In genomic region chr16:89174435-89174834, GRCm38 (mm10) we compare ENCODE assay signal across 24 mouse cellular contexts. TPM values are rescaled to one million over a fixed set of nuclear protein-coding genes. Genes with fewer than 3 reads are reported as not detected.
DNase-seq lines count a peak whose midpoint lies in the region; ATAC-seq and TF ChIP-seq lines count a peak whose summit lies in the region.
"Had no signal": no experiment of that assay in that cellular context is flagged by ENCODE, and none has a peak within 500 bp of the region (broad histone marks: within the 10 kb centered on the region; RNA-seq: fewer than 3 reads in every experiment).

1110057P08Rik (plus strand) TSS chr16:89174735.

- 79% methylated on average over 2 of the region's 2 CpGs for WGBS in midbrain, embryonic 11.5 days
- 80% methylated on average over 2 of the region's 2 CpGs for WGBS in midbrain, postnatal 0 days

- H3K27me3 ChIP-seq in midbrain, embryonic 11.5 days (ENCODE audit: control insufficient read depth, insufficient read depth, low read length): no peaks in the 10 kb centered on the region
- H3K27me3 ChIP-seq in midbrain, postnatal 0 days (ENCODE audit: insufficient read depth, low read length): no peaks in the 10 kb centered on the region
- H3K27me3 ChIP-seq: CH12.LX, Patski had no signal

- H3K4me3 ChIP-seq in midbrain, embryonic 11.5 days (ENCODE audit: low read depth, low read length): no peak within 1 kb of the TSS
- H3K4me3 ChIP-seq in midbrain, postnatal 0 days (ENCODE audit: low read depth, low read length): no peak within 1 kb of the TSS

- DNase-seq in midbrain, embryonic 11.5 days (ENCODE audit: low spot score, missing footprints): peak; percentile 6
- no peak for DNase-seq in midbrain, postnatal 0 days (ENCODE audit: low spot score)
- DNase-seq: adrenal gland, adult 2 months; adrenal gland, adult 8-10 months; adrenal gland, postnatal 10 days; adrenal gland, postnatal 14 days; adrenal gland, postnatal 25 days; adrenal gland, postnatal 36 days; B cell, adult 2 months; cerebellum, adult 11 months; cerebellum, adult 11-12 months; cerebellum, adult 18-20 months; cerebellum, adult 2 months had no signal

- H3K27ac ChIP-seq in midbrain, embryonic 11.5 days (ENCODE audit: low read depth, low read length): no peak within 1 kb of the TSS
- H3K27ac ChIP-seq in midbrain, postnatal 0 days (ENCODE audit: low read depth, low read length): no peak within 1 kb of the TSS

- no peaks in the 10 kb centered on the region for H3K9me3 ChIP-seq in midbrain, embryonic 11.5 days (ENCODE audit: control insufficient read depth, low read length)
- no peaks in the 10 kb centered on the region for H3K9me3 ChIP-seq in midbrain, postnatal 0 days (ENCODE audit: low read length)

- H3K4me2 ChIP-seq in midbrain, embryonic 11.5 days: no peak within 1 kb of the TSS
- H3K4me2 ChIP-seq in midbrain, postnatal 0 days (ENCODE audit: low read depth, low read length, poor library complexity, severe bottlenecking): no peak within 1 kb of the TSS

- H3K9ac ChIP-seq in midbrain, embryonic 11.5 days (ENCODE audit: low read length): no peak within 1 kb of the TSS
- H3K9ac ChIP-seq in midbrain, postnatal 0 days (replicated peaks; ENCODE audit: low read length, poor library complexity, severe bottlenecking): no peak within 1 kb of the TSS

- ATAC-seq in midbrain, embryonic 11.5 days (ENCODE audit: low FRiP score): no peak
- ATAC-seq in midbrain, postnatal 0 days (ENCODE audit: low FRiP score): no peak
- ATAC-seq: activated CD4-positive, CD25-positive, alpha-beta regulatory T cell, adult 4 months; CD4-positive, CD25-positive, alpha-beta regulatory T cell, adult 4 months; Patski had no signal

- no peaks in the 10 kb centered on the region for H3K4me1 ChIP-seq in midbrain, embryonic 11.5 days (ENCODE audit: control insufficient read depth, insufficient read depth, low read length)
- H3K4me1 ChIP-seq in midbrain, postnatal 0 days (ENCODE audit: insufficient read depth, low read length): no peaks in the 10 kb centered on the region

- no peak for TF ChIP-seq CTCF in midbrain, postnatal 0 days (IDR thresholded peaks at IDR 0.05)

- no peaks in the 10 kb centered on the region for H3K36me3 ChIP-seq in midbrain, embryonic 11.5 days (ENCODE audit: control insufficient read depth, insufficient read depth, low read length)
- no peaks in the 10 kb centered on the region for H3K36me3 ChIP-seq in midbrain, postnatal 0 days (ENCODE audit: insufficient read depth, low read length)
- H3K36me3 ChIP-seq: G1E had no signal

RNA-seq across cellular contexts. Expression of gene 1110057P08Rik, which starts in this region (rescaled TPM):
- not detected in 2 replicates for polyA plus RNA-seq in midbrain, embryonic 11.5 days (2014; fragmentation: Nextera tagmentation; extraction: Ambion mirVana)
- not detected in 2 replicates for total RNA-seq in midbrain, postnatal 0 days (2014; rRNA removed)
- polyA plus RNA-seq in midbrain, postnatal 0 days (2015; fragmentation: Nextera tagmentation; extraction: Ambion mirVana): not detected in 2 replicates
- total RNA-seq: adrenal gland, adult 18-20 months; adrenal gland, adult 2 months; adrenal gland, adult 8-10 months; adrenal gland, postnatal 10 days; adrenal gland, postnatal 14 days; adrenal gland, postnatal 25 days; adrenal gland, postnatal 36 days; adrenal gland, postnatal 4 days; CH12.LX; ES-E14; G1E; MEL had no signal
- polyA plus RNA-seq: activated CD4-positive, CD25-positive, alpha-beta regulatory T cell, adult 4 months; adrenal gland, adult 2 months; brain, embryonic 14.5 days; C2C12; CD4-positive, CD25-positive, alpha-beta regulatory T cell, adult 4 months; cerebellum, adult 2 months; G1E; Patski had no signal

Comparison
In these comparisons a context has a peak if more than half of its experiments do, and no peak if none do; other contexts are left out.
1. Peak in DNase-seq in midbrain, embryonic 11.5 days; RNA of the gene not detected or under 1 TPM.